ENCODE assay signal across 11 mouse cellular contexts in the genomic region with DNA sequence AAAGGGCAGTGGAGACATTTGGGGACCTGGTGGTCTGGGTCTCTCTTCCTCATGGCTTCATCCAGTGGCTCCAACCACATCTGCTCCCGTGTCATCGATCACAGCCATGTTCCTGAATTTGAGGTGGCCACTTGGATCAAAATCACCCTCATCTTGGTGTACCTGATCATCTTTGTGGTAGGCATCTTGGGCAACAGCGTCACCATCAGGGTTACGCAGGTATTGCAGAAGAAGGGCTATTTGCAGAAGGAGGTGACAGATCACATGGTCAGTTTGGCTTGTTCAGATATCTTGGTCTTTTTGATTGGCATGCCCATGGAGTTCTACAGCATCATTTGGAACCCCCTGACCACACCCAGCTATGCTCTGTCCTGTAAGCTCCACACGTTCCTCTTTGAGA. TPM values are rescaled to one million over a fixed set of nuclear protein-coding genes. Genes with fewer than 3 reads are reported as not detected.
DNase-seq lines count a peak whose midpoint lies in the region; ATAC-seq and TF ChIP-seq lines count a peak whose summit lies in the region.
"Had no signal": no experiment of that assay in that cellular context is flagged by ENCODE, and none has a peak within 500 bp of the region (broad histone marks: within the 10 kb centered on the region; RNA-seq: fewer than 3 reads in every experiment).

No protein-coding gene starts in this region.

- H3K4me1 ChIP-seq in kidney, embryonic 15.5 days = peaks cover 22% of the 10 kb centered on the region
- peaks cover 14% of the 10 kb centered on the region for H3K4me1 ChIP-seq in heart, postnatal 0 days (ENCODE audit: control insufficient read depth, insufficient read depth)
- peaks cover 23% of the 10 kb centered on the region for H3K4me1 ChIP-seq in lung, embryonic 15.5 days
- no peaks in the 10 kb centered on the region for H3K4me1 ChIP-seq in thymus, adult 2 months (replicated peaks; ENCODE audit: control insufficient read depth, insufficient read depth, low read length)
- no peaks in the 10 kb centered on the region for H3K4me1 ChIP-seq in cerebellum, adult 2 months (ENCODE audit: control insufficient read depth, insufficient read depth, low read length)

- no peak for TF ChIP-seq EP300 in heart, postnatal 0 days (IDR thresholded peaks at IDR 0.05; ENCODE audit: low read depth)

- TF ChIP-seq CTCF in heart, postnatal 0 days (IDR thresholded peaks at IDR 0.05; ENCODE audit: low read depth) = peak; percentile 6; the same call in 1 of the 2 replicates
- no peak for TF ChIP-seq CTCF in thymus, adult 2 months (IDR thresholded peaks at IDR 0.05; ENCODE audit: borderline replicate concordance, control insufficient read depth, extremely low read depth, insufficient read depth, low read length, poor library complexity)
- TF ChIP-seq CTCF in cerebellum, adult 2 months (IDR thresholded peaks at IDR 0.05; ENCODE audit: borderline replicate concordance, insufficient read depth, low read depth, low read length) = no peak

- TF ChIP-seq POLR2A in thymus, adult 2 months (IDR thresholded peaks at IDR 0.05; ENCODE audit: control insufficient read depth, extremely low read depth, insufficient read depth, low read length, poor library complexity) = no peak
- no peak for TF ChIP-seq POLR2A in cerebellum, adult 2 months (IDR thresholded peaks at IDR 0.05; ENCODE audit: borderline replicate concordance, insufficient read depth, low read length)

- no peak overlapping the region for H3K9ac ChIP-seq in kidney, embryonic 15.5 days
- no peak overlapping the region for H3K9ac ChIP-seq in heart, postnatal 0 days (replicated peaks; ENCODE audit: low read depth, low read length)
- H3K9ac ChIP-seq in lung, embryonic 15.5 days = peak overlapping the region; percentile 14; the same call in 1 of the 2 replicates

- ATAC-seq in kidney, embryonic 15.5 days (replicated peaks; ENCODE audit: low FRiP score) = no peak
- no peak for ATAC-seq in heart, postnatal 0 days (ENCODE audit: insufficient read depth, low read depth)
- no peak for ATAC-seq in lung, embryonic 15.5 days (ENCODE audit: borderline replicate concordance, extremely low read depth, low FRiP score, low TSS enrichment)

- H3K4me3 ChIP-seq in kidney, embryonic 15.5 days (replicated peaks) = peak overlapping the region; percentile 37
- no peak overlapping the region for H3K4me3 ChIP-seq in heart, postnatal 0 days (ENCODE audit: low read depth, low read length)
- H3K4me3 ChIP-seq in lung, embryonic 15.5 days = peak overlapping the region; percentile 31
- no peak overlapping the region for H3K4me3 ChIP-seq in thymus, adult 2 months (ENCODE audit: control insufficient read depth, insufficient read depth, low read length)
- no peak overlapping the region for H3K4me3 ChIP-seq in cerebellum, adult 2 months (replicated peaks; ENCODE audit: insufficient read depth, low read depth, low read length)

- H3K36me3 ChIP-seq in kidney, embryonic 15.5 days = no peaks in the 10 kb centered on the region
- H3K36me3 ChIP-seq in heart, postnatal 0 days (replicated peaks; ENCODE audit: control insufficient read depth, insufficient read depth, low read length) = no peaks in the 10 kb centered on the region
- no peaks in the 10 kb centered on the region for H3K36me3 ChIP-seq in lung, embryonic 15.5 days
- H3K36me3 ChIP-seq in thymus, adult 2 months (ENCODE audit: control insufficient read depth, insufficient read depth, low read length) = no peaks in the 10 kb centered on the region
- H3K36me3 ChIP-seq: G1E had no signal

- H3K9me3 ChIP-seq in kidney, embryonic 15.5 days (replicated peaks) = no peaks in the 10 kb centered on the region
- no peaks in the 10 kb centered on the region for H3K9me3 ChIP-seq in heart, postnatal 0 days (replicated peaks; ENCODE audit: control insufficient read depth, low read length)
- H3K9me3 ChIP-seq in lung, embryonic 15.5 days = no peaks in the 10 kb centered on the region

- WGBS in kidney, embryonic 15.5 days = 82% methylated on average over 5 of the region's 5 CpGs
- 82% methylated on average over 5 of the region's 5 CpGs for WGBS in heart, postnatal 0 days
- 62% methylated on average over 5 of the region's 5 CpGs for WGBS in lung, embryonic 15.5 days
- 83% methylated on average over 5 of the region's 5 CpGs for WGBS in thymus, adult 2 months
- WGBS in cerebellum, adult 2 months = 91% methylated on average over 5 of the region's 5 CpGs

- H3K27ac ChIP-seq in kidney, embryonic 15.5 days = peak overlapping the region; percentile 88
- H3K27ac ChIP-seq in heart, postnatal 0 days (ENCODE audit: low read depth) = no peak overlapping the region
- peak overlapping the region; percentile 89 for H3K27ac ChIP-seq in lung, embryonic 15.5 days
- H3K27ac ChIP-seq in thymus, adult 2 months (ENCODE audit: control insufficient read depth, insufficient read depth, low read length) = no peak overlapping the region
- H3K27ac ChIP-seq in cerebellum, adult 2 months (ENCODE audit: insufficient read depth, low read length) = no peak overlapping the region

- no peak for DNase-seq in kidney, adult 9 months
- DNase-seq in heart, postnatal 0 days (ENCODE audit: low spot score) = no peak
- peak; percentile 40 for DNase-seq in urinary bladder, postnatal 10 days (ENCODE audit: low spot score)
- no peak for DNase-seq in thymus, adult 2 months
- no peak for DNase-seq in cerebellum, adult 18-20 months
- DNase-seq in cerebellum, adult 2 months = no peak

- no peaks in the 10 kb centered on the region for H3K27me3 ChIP-seq in kidney, embryonic 15.5 days
- no peaks in the 10 kb centered on the region for H3K27me3 ChIP-seq in heart, postnatal 0 days (ENCODE audit: control insufficient read depth, insufficient read depth, low read length)
- no peaks in the 10 kb centered on the region for H3K27me3 ChIP-seq in lung, embryonic 15.5 days
- no peaks in the 10 kb centered on the region for H3K27me3 ChIP-seq in thymus, adult 2 months (ENCODE audit: control insufficient read depth, insufficient read depth, low read length)
- no peaks in the 10 kb centered on the region; the same call in 1 of the 2 replicates for H3K27me3 ChIP-seq in cerebellum, adult 2 months (ENCODE audit: control insufficient read depth, insufficient read depth, low read length)

- peak overlapping the region; percentile 52 for H3K4me2 ChIP-seq in kidney, embryonic 15.5 days
- no peak overlapping the region for H3K4me2 ChIP-seq in heart, postnatal 0 days (ENCODE audit: low read depth, low read length)
- peak overlapping the region; percentile 48 for H3K4me2 ChIP-seq in lung, embryonic 15.5 days
- H3K4me2 ChIP-seq: midbrain, embryonic 11.5 days had no signal

RNA-seq across cellular contexts. Expression of gene Gpr39, which starts 0.5 kb away (rescaled TPM):
- polyA plus RNA-seq in kidney, embryonic 15.5 days (2015; fragmentation: Nextera tagmentation; extraction: Ambion mirVana) = 3.6 TPM in 2 replicates
- 0.27 and 1.1 TPM in 2 replicates for total RNA-seq in heart, postnatal 0 days (2014; rRNA removed; ENCODE audit: low replicate concordance)
- 0.62 and 1.1 TPM in 2 replicates for polyA plus RNA-seq in heart, postnatal 0 days (2015; fragmentation: Nextera tagmentation; extraction: Ambion mirVana)
- 3.8 and 3.9 TPM in 2 replicates for polyA plus RNA-seq in lung, embryonic 15.5 days (2015; fragmentation: Nextera tagmentation; extraction: Ambion mirVana)
- 0.20 and 0.57 TPM in 2 replicates for polyA plus RNA-seq in thymus, adult 2 months (2012; rRNA removed)
- 0.03 and 0.11 TPM in 2 replicates for polyA plus RNA-seq in cerebellum, adult 2 months (2012; rRNA removed)
- total RNA-seq: neutrophil, adult 5-6 weeks had no signal
- polyA plus RNA-seq: G1E; midbrain, embryonic 11.5 days had no signal

Comparison
In these comparisons a context has a peak if more than half of its experiments do, and no peak if none do; other contexts are left out.
1. H3K27ac ChIP-seq: peak in kidney, embryonic 15.5 days (single experiment) and lung, embryonic 15.5 days (single experiment); none in heart, postnatal 0 days (single experiment), thymus, adult 2 months (single experiment) and cerebellum, adult 2 months (single experiment).
2. H3K4me3 ChIP-seq: peak in kidney, embryonic 15.5 days (single experiment) and lung, embryonic 15.5 days (single experiment); none in heart, postnatal 0 days (single experiment), thymus, adult 2 months (single experiment) and cerebellum, adult 2 months (single experiment).